Mouse (Mus musculus) gastrocnemius, postnatal 36 days (tissue): ENCODE measurements around the gene Mafg. TPM values are rescaled to one million over a fixed set of nuclear protein-coding genes. Genes with fewer than 3 reads are reported as not detected.

ENCODE experiments used
- DNase-seq, 2 experiments: peaks; one replicate each; pipeline ENCODE4 v3.0.0; 2022
- intact Hi-C: fragments of 180-260 bp; cut with DNase I; formaldehyde crosslinking; loops from one replicate; pipeline ENCODE4 v1.15.1; 2025
- total RNA-seq, 2 experiments: library from RNA; stranded (reverse); gene quantifications; 2 replicates each; pipeline ENCODE4 v1.2.3; 2021

Mafg gene
- total RNA-seq, 2 experiments from 2014 or later: 48.3 to 53.7 TPM

- intact Hi-C loops: no loop called here
- no peak for DNase-seq
Observed at GRCm38 (mm10) chr11:120648001-120648476, 14.6 kb upstream of the Mafg start, which contains the start of gene Myadml2. TSS of gene Myadml2 (minus strand) at chr11:120648158.

- no peak for DNase-seq
- intact Hi-C loops: loop anchor here (2.0 kb wide), 1 partner anchor 14 kb away; the partner anchor contains the start of gene Mafg
Observed at GRCm38 (mm10) chr11:120647047-120647830, 13.8 kb upstream of the Mafg start.

GRCm38 (mm10) chr11:120643601-120643987 lies 10.2 kb upstream of the Mafg start, which contains the start of gene Pycr1:
TSS of gene Pycr1 (minus strand) at chr11:120643769.
- intact Hi-C loops: no loop called here
- DNase-seq: peak; percentile 90 to 94

- intact Hi-C loops: no loop called here
- no peak for DNase-seq
Observed at GRCm38 (mm10) chr11:120642939-120643600, 9.7 kb upstream of the Mafg start.

GRCm38 (mm10) chr11:120641869-120642268 lies 8.5 kb upstream of the Mafg start:
- intact Hi-C loops: no loop called here

GRCm38 (mm10) chr11:120641255-120641654 lies 7.9 kb upstream of the Mafg start:
- DNase-seq: no peak
- intact Hi-C loops: no loop called here

More at GRCm38 (mm10) chr11:120641869-120642268, 8.5 kb upstream of the Mafg start:
- DNase-seq: no peak

- intact Hi-C loops: no loop called here
- no peak for DNase-seq
Observed at GRCm38 (mm10) chr11:120634810-120635209, 1.4 kb upstream of the Mafg start.

GRCm38 (mm10) chr11:120632559-120633519 lies 561 bp downstream of the Mafg start:
- peak; percentile 76 to 77 for DNase-seq
- intact Hi-C loops: loop anchor here (2.0 kb wide), 1 partner anchor 14 kb away; no protein-coding TSS in a partner anchor

GRCm38 (mm10) chr11:120631726-120632448 lies 1.5 kb downstream of the Mafg start:
- peak in 1 of 2 experiments; percentile 12 for DNase-seq

GRCm38 (mm10) chr11:120630881-120631725 lies 2.3 kb downstream of the Mafg start:
- DNase-seq: no peak
- intact Hi-C loops: no loop called here

More at GRCm38 (mm10) chr11:120631726-120632448, 1.5 kb downstream of the Mafg start:
- intact Hi-C loops: loop anchor here (2.0 kb wide), 1 partner anchor 15 kb away; no protein-coding TSS in a partner anchor

- peak in 1 of 2 experiments; percentile 32 for DNase-seq
- intact Hi-C loops: no loop called here
Observed at GRCm38 (mm10) chr11:120630401-120630871, 3.0 kb downstream of the Mafg start.

GRCm38 (mm10) chr11:120629911-120630310 lies 3.5 kb downstream of the Mafg start:
- intact Hi-C loops: no loop called here

GRCm38 (mm10) chr11:120629341-120629730 lies 4.1 kb downstream of the Mafg start:
- peak in 1 of 2 experiments; percentile 41 for DNase-seq

More at GRCm38 (mm10) chr11:120629911-120630310, 3.5 kb downstream of the Mafg start:
- peak; percentile 53 to 61 for DNase-seq

GRCm38 (mm10) chr11:120628601-120629340 lies 4.6 kb downstream of the Mafg start:
- intact Hi-C loops: no loop called here

More at GRCm38 (mm10) chr11:120629341-120629730, 4.1 kb downstream of the Mafg start:
- intact Hi-C loops: no loop called here

GRCm38 (mm10) chr11:120627468-120628300 lies 5.7 kb downstream of the Mafg start:
- intact Hi-C loops: no loop called here

More at GRCm38 (mm10) chr11:120628601-120629340, 4.6 kb downstream of the Mafg start:
- DNase-seq: peak in 1 of 2 experiments; percentile 15

GRCm38 (mm10) chr11:120626785-120627467 lies 6.5 kb downstream of the Mafg start:
- intact Hi-C loops: no loop called here
- no peak for DNase-seq

More at GRCm38 (mm10) chr11:120627468-120628300, 5.7 kb downstream of the Mafg start:
- no peak for DNase-seq
